Mouse (Mus musculus): ENCODE data around the gene 3110040M04Rik. TPM values are rescaled to one million over a fixed set of nuclear protein-coding genes. Genes with fewer than 3 reads are reported as not detected.

3110040M04Rik gene
- polyA plus RNA-seq, 1 experiment: not detected

DNA sequence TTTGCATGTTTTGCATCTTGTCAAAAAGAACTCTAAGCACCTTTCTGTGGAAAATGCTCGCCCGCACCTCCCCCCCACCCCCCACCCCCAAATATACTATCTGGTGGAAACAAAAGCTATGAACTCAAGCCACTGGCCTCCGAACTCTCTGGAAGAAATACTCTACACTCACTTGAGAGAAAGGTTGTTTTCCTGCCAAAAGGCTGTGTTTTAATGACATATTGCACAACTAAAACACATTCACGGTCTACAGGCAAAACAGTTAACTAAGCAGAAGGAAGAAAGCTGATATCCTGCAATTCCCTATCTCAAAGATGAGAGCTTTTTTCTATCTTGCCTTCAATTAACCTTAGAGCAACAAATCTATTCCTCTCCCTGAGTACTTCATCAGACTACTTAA lies 39.4 kb downstream of the 3110040M04Rik start:
- H3K4me1 ChIP-seq (ENCODE audit: control insufficient read depth, insufficient read depth, insufficient read length): no peaks in the 10 kb centered on the region
- TF ChIP-seq POLR2A (IDR thresholded peaks at IDR 0.05; ENCODE audit: low read depth, low read length) (no peak), CTCF (IDR thresholded peaks at IDR 0.05; ENCODE audit: extremely low read depth, insufficient read depth, insufficient read length, insufficient replicate concordance) (no peak)
- H3K36me3 ChIP-seq (ENCODE audit: control insufficient read depth, insufficient read depth, low read length): no peaks in the 10 kb centered on the region
- DNase-seq (ENCODE audit: low read depth in 1 of 2, low spot score in 2 of 2): no peak
- no peaks in the 10 kb centered on the region for H3K27me3 ChIP-seq (ENCODE audit: control insufficient read depth, insufficient read depth, low read length)
- no peak overlapping the region for H3K4me3 ChIP-seq (ENCODE audit: extremely low read depth, insufficient read depth, insufficient read length)
- H3K27ac ChIP-seq (ENCODE audit: insufficient read depth, low read length): no peak overlapping the region
- 85% methylated on average over 4 of the region's 4 CpGs for WGBS

DNA sequence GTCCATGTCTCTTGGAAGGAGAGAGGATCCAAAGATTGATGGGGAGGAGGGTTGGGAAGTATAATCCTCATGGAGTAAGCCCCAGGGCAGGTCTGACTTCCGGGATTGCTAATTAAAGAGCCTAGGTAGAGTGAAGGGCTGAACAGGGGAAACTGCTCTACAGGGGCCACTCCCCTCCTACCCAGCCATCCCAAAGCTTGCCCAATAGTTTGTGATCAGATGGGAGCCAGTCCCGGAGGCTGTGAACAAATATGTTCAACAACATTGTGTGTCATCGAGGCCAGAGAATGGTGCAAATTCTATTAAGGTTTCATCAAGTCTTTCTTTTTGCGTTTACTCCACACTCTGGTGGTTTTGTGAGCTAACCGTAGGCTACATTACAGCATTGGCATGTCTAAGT lies 40.1 kb downstream of the 3110040M04Rik start:
- WGBS: 92% methylated on average over 5 of the region's 5 CpGs
- no peaks in the 10 kb centered on the region for H3K36me3 ChIP-seq (ENCODE audit: control insufficient read depth, insufficient read depth, low read length)
- H3K4me3 ChIP-seq (ENCODE audit: extremely low read depth, insufficient read depth, insufficient read length): no peak overlapping the region
- no peak for TF ChIP-seq CTCF (IDR thresholded peaks at IDR 0.05; ENCODE audit: extremely low read depth, insufficient read depth, insufficient read length, insufficient replicate concordance)
- TF ChIP-seq POLR2A (IDR thresholded peaks at IDR 0.05; ENCODE audit: low read depth, low read length): no peak
- DNase-seq (ENCODE audit: low read depth in 1 of 2, low spot score in 2 of 2): no peak
- no peaks in the 10 kb centered on the region for H3K4me1 ChIP-seq (ENCODE audit: control insufficient read depth, insufficient read depth, insufficient read length)
- no peaks in the 10 kb centered on the region for H3K27me3 ChIP-seq (ENCODE audit: control insufficient read depth, insufficient read depth, low read length)
- no peak overlapping the region for H3K27ac ChIP-seq (ENCODE audit: insufficient read depth, low read length)

DNA sequence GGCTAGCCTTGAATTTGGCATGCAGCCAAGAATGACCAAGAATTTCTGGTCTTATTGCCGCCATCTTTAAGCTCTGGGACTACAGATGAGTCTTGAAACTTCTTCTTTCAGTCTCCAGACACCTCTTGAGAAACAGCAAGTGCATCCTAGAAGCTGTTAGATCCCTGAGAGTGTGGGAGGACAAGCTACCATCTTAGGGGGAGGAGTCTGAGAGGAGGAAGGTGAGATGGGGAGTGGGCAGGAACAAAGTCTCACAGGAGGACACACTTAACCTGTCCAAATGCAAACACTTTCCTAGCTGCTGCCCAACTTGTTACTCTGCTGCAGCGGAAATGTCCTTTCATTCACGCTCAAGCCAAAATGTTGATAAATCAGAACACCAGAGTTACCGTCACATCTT lies 40.8 kb downstream of the 3110040M04Rik start:
- no peak for DNase-seq (ENCODE audit: low read depth in 1 of 2, low spot score in 2 of 2)
- Histone ChIP-seq H3K27ac (ENCODE audit: insufficient read depth, low read length) (no peak overlapping the region), H3K27me3 (ENCODE audit: control insufficient read depth, insufficient read depth, low read length) (no peaks in the 10 kb centered on the region), H3K36me3 (ENCODE audit: control insufficient read depth, insufficient read depth, low read length) (no peaks in the 10 kb centered on the region), H3K4me1 (ENCODE audit: control insufficient read depth, insufficient read depth, insufficient read length) (no peaks in the 10 kb centered on the region), H3K4me3 (ENCODE audit: extremely low read depth, insufficient read depth, insufficient read length) (no peak overlapping the region)
- TF ChIP-seq CTCF (IDR thresholded peaks at IDR 0.05; ENCODE audit: extremely low read depth, insufficient read depth, insufficient read length, insufficient replicate concordance) (no peak), POLR2A (IDR thresholded peaks at IDR 0.05; ENCODE audit: low read depth, low read length) (no peak)
- WGBS: 85% methylated on average over 4 of the region's 4 CpGs

- WGBS: 57% methylated on average over 10 of the region's 10 CpGs
- Histone ChIP-seq H3K4me3 (ENCODE audit: extremely low read depth, insufficient read depth, insufficient read length) (no peak overlapping the region), H3K27ac (ENCODE audit: insufficient read depth, low read length) (no peak overlapping the region), H3K27me3 (ENCODE audit: control insufficient read depth, insufficient read depth, low read length) (no peaks in the 10 kb centered on the region), H3K36me3 (ENCODE audit: control insufficient read depth, insufficient read depth, low read length) (no peaks in the 10 kb centered on the region), H3K4me1 (ENCODE audit: control insufficient read depth, insufficient read depth, insufficient read length) (no peaks in the 10 kb centered on the region)
- DNase-seq (ENCODE audit: low read depth in 1 of 2, low spot score in 2 of 2): no peak
- TF ChIP-seq CTCF (IDR thresholded peaks at IDR 0.05; ENCODE audit: extremely low read depth, insufficient read depth, insufficient read length, insufficient replicate concordance) (no peak), POLR2A (IDR thresholded peaks at IDR 0.05; ENCODE audit: low read depth, low read length) (no peak)
Measured at GRCm38 (mm10) chr1:151245165-151245564, 41.2 kb downstream of the 3110040M04Rik start.

GRCm38 (mm10) chr1:151245846-151246245 lies 41.9 kb downstream of the 3110040M04Rik start:
- H3K4me3 ChIP-seq (ENCODE audit: extremely low read depth, insufficient read depth, insufficient read length): no peak overlapping the region
- TF ChIP-seq POLR2A (IDR thresholded peaks at IDR 0.05; ENCODE audit: low read depth, low read length): no peak
- no peak for TF ChIP-seq CTCF (IDR thresholded peaks at IDR 0.05; ENCODE audit: extremely low read depth, insufficient read depth, insufficient read length, insufficient replicate concordance)
- H3K4me1 ChIP-seq (ENCODE audit: control insufficient read depth, insufficient read depth, insufficient read length): no peaks in the 10 kb centered on the region
- H3K36me3 ChIP-seq (ENCODE audit: control insufficient read depth, insufficient read depth, low read length): no peaks in the 10 kb centered on the region
- 82% methylated on average over 2 of the region's 2 CpGs for WGBS
- DNase-seq (ENCODE audit: low read depth in 1 of 2, low spot score in 2 of 2): no peak
- H3K27ac ChIP-seq (ENCODE audit: insufficient read depth, low read length): no peak overlapping the region
- no peaks in the 10 kb centered on the region for H3K27me3 ChIP-seq (ENCODE audit: control insufficient read depth, insufficient read depth, low read length)

DNA sequence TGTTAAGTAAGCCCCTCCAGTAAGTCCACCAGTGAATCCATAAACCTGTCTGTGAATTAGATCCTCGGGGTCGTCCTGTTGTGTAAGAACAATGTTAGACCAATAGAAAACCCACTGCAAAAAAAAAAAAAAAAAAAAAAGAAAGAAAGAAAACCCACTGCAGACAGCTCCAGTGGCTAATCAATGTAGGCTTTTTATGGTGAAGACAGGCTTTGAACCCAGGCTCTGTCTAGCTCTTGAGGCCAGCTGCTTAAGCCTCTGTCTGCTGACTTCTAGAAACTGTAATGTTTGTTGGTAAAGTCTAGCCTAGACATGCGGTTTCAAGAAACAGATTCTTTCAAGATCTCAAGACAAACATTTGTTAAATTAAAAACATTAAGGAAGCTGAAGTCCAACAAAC lies 46.2 kb downstream of the 3110040M04Rik start:
- TF ChIP-seq POLR2A (IDR thresholded peaks at IDR 0.05; ENCODE audit: low read depth, low read length) (no peak), CTCF (IDR thresholded peaks at IDR 0.05; ENCODE audit: extremely low read depth, insufficient read depth, insufficient read length, insufficient replicate concordance) (no peak)
- no peak for DNase-seq (ENCODE audit: low read depth in 1 of 2, low spot score in 2 of 2)
- no peaks in the 10 kb centered on the region; the same call in 1 of the 2 replicates for H3K4me1 ChIP-seq (ENCODE audit: control insufficient read depth, insufficient read depth, insufficient read length)
- no peaks in the 10 kb centered on the region for H3K36me3 ChIP-seq (ENCODE audit: control insufficient read depth, insufficient read depth, low read length)
- no peak overlapping the region for H3K27ac ChIP-seq (ENCODE audit: insufficient read depth, low read length)
- WGBS: 84% methylated on average over 3 of the region's 3 CpGs
- H3K4me3 ChIP-seq (ENCODE audit: extremely low read depth, insufficient read depth, insufficient read length): no peak overlapping the region
- no peaks in the 10 kb centered on the region for H3K27me3 ChIP-seq (ENCODE audit: control insufficient read depth, insufficient read depth, low read length)

GRCm38 (mm10) chr1:151250529-151251193 lies 46.7 kb downstream of the 3110040M04Rik start:
- TF ChIP-seq CTCF (IDR thresholded peaks at IDR 0.05; ENCODE audit: extremely low read depth, insufficient read depth, insufficient read length, insufficient replicate concordance): no peak
- TF ChIP-seq POLR2A (IDR thresholded peaks at IDR 0.05; ENCODE audit: low read depth, low read length): no peak
- WGBS: 32% methylated on average over 18 of the region's 18 CpGs
- Histone ChIP-seq H3K4me1 (ENCODE audit: control insufficient read depth, insufficient read depth, insufficient read length) (no peaks in the 10 kb centered on the region; the same call in 1 of the 2 replicates), H3K27me3 (ENCODE audit: control insufficient read depth, insufficient read depth, low read length) (no peaks in the 10 kb centered on the region), H3K36me3 (ENCODE audit: control insufficient read depth, insufficient read depth, low read length) (no peaks in the 10 kb centered on the region), H3K27ac (ENCODE audit: insufficient read depth, low read length) (no peak overlapping the region), H3K4me3 (ENCODE audit: extremely low read depth, insufficient read depth, insufficient read length) (peak overlapping the region; percentile 2; the same call in 1 of the 2 replicates)
- peak; percentile 22 to 38 for DNase-seq (ENCODE audit: low read depth in 1 of 2, low spot score in 2 of 2)
